Mouse (Mus musculus) testis, adult 2 months (tissue): ENCODE results near the gene Nrip3. TPM values are rescaled to one million over a fixed set of nuclear protein-coding genes. Genes with fewer than 3 reads are reported as not detected.

Experiments
- H3K27ac ChIP-seq: fragments of 200-500 bp; 2 replicates; pipeline ENCODE4 v1.5.1; 2012; ENCODE audit warnings: low read depth, low read length; ENCODE audit not compliant: control insufficient read depth, insufficient read depth
- H3K27me3 ChIP-seq: fragments of 200-500 bp; 2 replicates; pipeline ENCODE4 v1.6.1; 2012; ENCODE audit warnings: mild to moderate bottlenecking, low read length, moderate library complexity; ENCODE audit not compliant: control insufficient read depth, insufficient read depth
- H3K36me3 ChIP-seq: fragments of 200-500 bp; 2 replicates; pipeline ENCODE4 v1.6.1; 2012; ENCODE audit warnings: mild to moderate bottlenecking, low read length; ENCODE audit not compliant: control insufficient read depth, insufficient read depth
- H3K4me1 ChIP-seq: fragments of 200-500 bp; 2 replicates; pipeline ENCODE4 v1.6.1; 2012; ENCODE audit warnings: low read length; ENCODE audit not compliant: control insufficient read depth, insufficient read depth
- H3K4me3 ChIP-seq: fragments of 200-500 bp; 2 replicates; pipeline ENCODE4 v1.5.1; 2012; ENCODE audit warnings: low read depth, mild to moderate bottlenecking, low read length, moderate library complexity, mixed read lengths; ENCODE audit not compliant: control insufficient read depth
- CTCF ChIP-seq: fragments of 200-500 bp; IDR thresholded peaks from 2 replicates; pipeline ENCODE4 v1.5.1; 2012; ENCODE audit warnings: low read depth, mild to moderate bottlenecking, inconsistent platforms, low read length, moderate library complexity; ENCODE audit not compliant: control insufficient read depth, insufficient read depth, insufficient replicate concordance
- POLR2A ChIP-seq: fragments of 200-500 bp; IDR thresholded peaks from 2 replicates; pipeline ENCODE4 v1.6.1; 2012; ENCODE audit warnings: low read depth, mild to moderate bottlenecking, inconsistent platforms, low read length, moderate library complexity; ENCODE audit not compliant: control insufficient read depth
- polyA plus RNA-seq: library from polyadenylated mRNA; depleted of rRNA; stranded (reverse); fragments of >200 nt; gene quantifications from 2 replicates; pipeline ENCODE4 v1.2.3, GENCODE M21; 2012; rRNA removed

The Nrip3 gene
- 2.1 and 2.3 TPM in 2 replicates for polyA plus RNA-seq

DNA sequence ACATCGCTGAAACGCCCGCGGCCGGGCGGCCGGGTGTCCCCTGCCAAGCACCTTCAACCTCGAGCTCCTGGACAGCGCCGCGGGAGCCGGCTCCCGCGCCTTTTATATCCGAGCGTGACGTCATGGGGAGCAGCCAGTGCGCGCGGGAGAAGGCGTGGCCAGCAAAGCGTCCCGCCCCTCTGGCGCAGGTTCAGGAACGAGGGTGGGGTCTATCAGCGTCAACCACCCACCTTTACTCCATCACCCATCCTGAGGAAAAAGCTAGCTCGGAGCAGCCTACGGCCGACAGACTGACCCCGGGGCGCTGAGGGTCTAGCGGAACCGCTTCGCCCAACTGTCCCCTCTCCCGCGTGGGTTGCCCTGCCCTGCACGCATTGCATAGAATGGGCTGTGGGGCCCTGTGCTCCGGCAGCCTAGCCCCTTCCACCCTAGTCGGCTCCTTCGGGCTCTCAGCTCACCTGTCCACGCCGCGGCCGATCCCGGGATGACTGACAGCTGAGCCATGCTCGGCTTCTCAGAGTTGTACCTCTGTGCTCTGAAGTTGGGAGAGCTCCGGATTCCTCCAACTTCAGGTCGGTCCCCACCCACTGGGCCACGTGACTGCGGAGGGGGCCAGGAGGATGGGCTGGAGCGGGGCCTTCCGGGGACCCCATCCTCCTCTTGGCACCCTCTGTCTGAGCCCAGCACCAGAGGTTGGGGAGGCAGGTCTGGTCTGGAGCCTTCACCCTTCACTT lies at the start of gene Nrip3:
Nrip3 (minus strand) TSS at position 556 of the 734 bp plus-strand sequence.
- Histone ChIP-seq H3K27ac (no peak within 1 kb of the TSS), H3K27me3 (no peaks in the 10 kb centered on the region), H3K36me3 (no peaks in the 10 kb centered on the region), H3K4me3 (peak within 1 kb of the TSS; percentile 79), H3K4me1 (peaks cover 7% of the 10 kb centered on the region)
- TF ChIP-seq POLR2A (peak; percentile 60), CTCF (0 out of 2 replicates have a peak, but pooled peaks have one; percentile 20)

DNA sequence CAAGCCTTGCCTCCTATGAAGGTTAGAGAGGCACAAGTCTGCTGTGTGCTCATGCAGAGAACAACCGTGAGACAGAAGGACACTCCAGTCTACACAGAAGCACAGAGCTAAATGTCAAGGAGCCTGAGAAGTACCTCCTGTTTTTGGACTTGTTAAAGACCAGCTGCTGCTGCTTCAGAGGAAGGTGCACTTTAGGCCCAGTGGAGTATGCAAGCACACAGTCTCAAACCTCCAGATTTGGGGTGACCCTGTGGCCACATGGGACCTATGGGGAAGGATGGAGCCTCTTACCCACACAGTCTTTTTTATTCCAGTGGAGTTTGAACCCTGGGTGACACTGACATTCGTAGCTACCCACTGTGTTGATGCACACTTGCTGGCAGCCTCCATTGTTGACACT lies 49.6 kb upstream of the Nrip3 start:
- Histone ChIP-seq H3K27me3 (no peaks in the 10 kb centered on the region), H3K4me3 (no peak overlapping the region), H3K27ac (no peak overlapping the region), H3K36me3 (no peaks in the 10 kb centered on the region), H3K4me1 (no peaks in the 10 kb centered on the region)
- TF ChIP-seq CTCF (no peak), POLR2A (no peak)

GRCm38 (mm10) chr7:109826911-109827310 lies 45.1 kb upstream of the Nrip3 start:
- Histone ChIP-seq H3K36me3 (no peaks in the 10 kb centered on the region), H3K27me3 (no peaks in the 10 kb centered on the region), H3K4me1 (no peaks in the 10 kb centered on the region), H3K4me3 (no peak overlapping the region), H3K27ac (no peak overlapping the region)
- no peak for TF ChIP-seq POLR2A

DNA sequence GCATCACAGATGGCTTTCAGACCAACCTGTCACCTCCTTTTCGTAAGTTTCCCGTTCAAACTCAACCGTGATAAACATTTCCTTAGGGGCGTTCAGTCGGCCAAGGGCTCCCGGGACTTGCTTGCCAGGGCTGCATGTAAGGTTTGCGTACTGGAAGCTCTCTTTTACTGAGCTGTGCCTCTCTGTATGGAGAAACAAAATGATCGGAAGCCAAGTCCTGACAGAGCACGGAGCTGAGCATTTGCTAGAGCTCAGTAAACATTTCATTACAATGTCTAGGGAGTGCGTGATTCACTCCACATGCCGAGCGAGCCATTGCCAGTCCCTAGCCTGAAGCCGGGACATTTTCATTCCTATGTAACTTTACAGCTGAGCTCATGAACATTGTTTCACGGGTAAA lies 43.5 kb upstream of the Nrip3 start:
- Histone ChIP-seq H3K27me3 (no peaks in the 10 kb centered on the region), H3K27ac (no peak overlapping the region), H3K36me3 (no peaks in the 10 kb centered on the region), H3K4me1 (no peaks in the 10 kb centered on the region), H3K4me3 (no peak overlapping the region)
- TF ChIP-seq CTCF = no peak
- TF ChIP-seq POLR2A = no peak

DNA sequence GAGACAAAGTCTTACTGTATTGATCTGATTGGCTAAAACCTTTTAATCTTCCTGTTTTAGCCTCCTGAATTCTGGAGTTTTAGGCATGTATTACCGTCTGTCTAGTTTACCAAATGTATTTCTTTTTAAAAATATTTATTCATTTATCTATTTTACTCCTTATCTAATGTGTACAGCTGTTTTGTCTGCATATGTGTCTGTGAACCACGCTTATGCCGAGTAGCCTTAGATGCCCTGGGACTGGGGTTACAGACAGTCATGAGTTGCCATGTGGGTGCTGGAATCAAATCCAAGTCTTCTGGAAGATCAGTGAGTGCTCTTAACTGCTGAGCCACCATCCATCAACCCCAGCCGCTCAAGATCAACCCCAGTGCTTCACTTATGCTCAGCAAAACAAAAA lies 36.8 kb upstream of the Nrip3 start:
- no peaks in the 10 kb centered on the region; the same call in 1 of the 2 replicates for H3K4me1 ChIP-seq
- no peak overlapping the region for H3K4me3 ChIP-seq
- no peaks in the 10 kb centered on the region for H3K27me3 ChIP-seq
- no peaks in the 10 kb centered on the region for H3K36me3 ChIP-seq
- TF ChIP-seq CTCF (no peak), POLR2A (no peak)
- no peak overlapping the region for H3K27ac ChIP-seq

- H3K4me1 ChIP-seq = no peaks in the 10 kb centered on the region; the same call in 1 of the 2 replicates
- no peak for TF ChIP-seq POLR2A
- TF ChIP-seq CTCF = no peak
- no peak overlapping the region for H3K4me3 ChIP-seq
- no peaks in the 10 kb centered on the region for H3K27me3 ChIP-seq
- H3K27ac ChIP-seq = no peak overlapping the region
- no peaks in the 10 kb centered on the region for H3K36me3 ChIP-seq
Measured at GRCm38 (mm10) chr7:109817954-109818353, 36.1 kb upstream of the Nrip3 start.

- Histone ChIP-seq H3K36me3 (no peaks in the 10 kb centered on the region), H3K27me3 (no peaks in the 10 kb centered on the region), H3K27ac (no peak overlapping the region), H3K4me3 (no peak overlapping the region), H3K4me1 (no peaks in the 10 kb centered on the region; the same call in 1 of the 2 replicates)
- TF ChIP-seq POLR2A (no peak), CTCF (no peak)
Measured at GRCm38 (mm10) chr7:109813330-109814140, 31.7 kb upstream of the Nrip3 start.
